Mouse (Mus musculus) granulocyte monocyte progenitor cell, adult 5-6 weeks (primary cell): ENCODE measurements around the gene Pkd1l1. TPM values are rescaled to one million over a fixed set of nuclear protein-coding genes. Genes with fewer than 3 reads are reported as not detected.

Experiments
- total RNA-seq, 2 experiments: library from RNA; stranded (forward) in 1 of 2; stranded (reverse) in 1 of 2; fragments of 200-712, 200-1000 nt in 1 of 2; fragments of >200 nt in 1 of 2; fragmentation: Nextera tagmentation in 1 of 2; gene quantifications; 2 replicates each; pipeline ENCODE4 v1.2.3; 2014 to 2017

Pkd1l1 gene
- total RNA-seq, 2 experiments from 2014 or later: 0.11 TPM; not detected in 1

Other genes starting within 250 kb of the Pkd1l1 start
- 19.7 and 29.7 TPM in 2 replicates for gene Hus1, start 37.9 kb upstream of the Pkd1l1 start, total RNA-seq (2014; fragmentation: Nextera tagmentation)
- gene Hus1, start 37.9 kb upstream of the Pkd1l1 start, total RNA-seq (2017): 15.9 and 28.6 TPM in 2 replicates
- gene Gm11992, start 75.3 kb upstream of the Pkd1l1 start, total RNA-seq (2014; fragmentation: Nextera tagmentation): 0.49 TPM in 1 of 2 replicates, not detected in the other
- gene Gm11992, start 75.3 kb upstream of the Pkd1l1 start, total RNA-seq (2017): 0.41 TPM in 1 of 2 replicates, not detected in the other
- gene Sun3, start 75.7 kb upstream of the Pkd1l1 start, total RNA-seq (2014; fragmentation: Nextera tagmentation): not detected in 2 replicates
- gene Sun3, start 75.7 kb upstream of the Pkd1l1 start, total RNA-seq (2017): not detected in 2 replicates
- not detected in 2 replicates for gene Upp1, start 144.8 kb upstream of the Pkd1l1 start, total RNA-seq (2014; fragmentation: Nextera tagmentation)
- gene Upp1, start 144.8 kb upstream of the Pkd1l1 start, total RNA-seq (2017): not detected in 2 replicates
- gene Abca13, start 218.7 kb upstream of the Pkd1l1 start, total RNA-seq (2014; fragmentation: Nextera tagmentation): 6.6 and 15.3 TPM in 2 replicates
- 11.2 and 12.5 TPM in 2 replicates for gene Abca13, start 218.7 kb upstream of the Pkd1l1 start, total RNA-seq (2017)